Mouse (Mus musculus) liver, embryonic 18 days (tissue): ENCODE measurements around the gene 2610044O15Rik8. TPM values are rescaled to one million over a fixed set of nuclear protein-coding genes. Genes with fewer than 3 reads are reported as not detected.

ENCODE experiments used
- polyA plus RNA-seq: library from polyadenylated mRNA; depleted of rRNA; stranded (reverse); fragments of >200 nt; gene quantifications from 2 replicates; pipeline ENCODE4 v1.2.3, GENCODE M21; 2012; rRNA removed

2610044O15Rik8 gene
- polyA plus RNA-seq = 3.7 and 4.9 TPM in 2 replicates

GRCm38 (mm10) chr8:129234027-129234733 is at the start of gene 2610044O15Rik8:
Gene 2610044O15Rik8, minus strand, starts transcription at chr8:129234406.

Other genes with a start within 250 kb of the 2610044O15Rik8 start
- not detected in 2 replicates for gene Ccdc7a, start 168.9 kb downstream of the 2610044O15Rik8 start, polyA plus RNA-seq
- not detected in 2 replicates for gene Ccdc7b, start 167.3 kb downstream of the 2610044O15Rik8 start, polyA plus RNA-seq
- gene Gm10999, start 102.7 kb downstream of the 2610044O15Rik8 start, polyA plus RNA-seq = not detected in 2 replicates